Mouse (Mus musculus) myocyte (in vitro differentiated cells): Measurements from ENCODE around the gene Obp2a. TPM values are rescaled to one million over a fixed set of nuclear protein-coding genes. Genes with fewer than 3 reads are reported as not detected.
"Not testable (repeated sequence)": the region's sequence is repeated elsewhere in the genome, so short reads cannot be mapped to it uniquely, and the experiment has no call there.

Experiments used
- H3K27me3 ChIP-seq: one replicate; pipeline ENCODE4 v1.6.1; 2011; ENCODE audit not compliant: control insufficient read depth, insufficient read depth, insufficient read length
- H3K36me3 ChIP-seq: one replicate; pipeline ENCODE4 v1.6.1; 2011; ENCODE audit not compliant: control insufficient read depth, insufficient read depth
- H3K4me2 ChIP-seq: one replicate; pipeline ENCODE4 v1.6.1; 2011; ENCODE audit warnings: low read depth, control low read depth
- H3K4me3 ChIP-seq: one replicate; pipeline ENCODE4 v1.5.1; 2011; ENCODE audit warnings: mild to moderate bottlenecking, control low read depth, moderate library complexity
- H3K79me2 ChIP-seq: one replicate; pipeline ENCODE4 v1.6.1; 2011; ENCODE audit not compliant: control insufficient read depth, insufficient read depth
- H3ac ChIP-seq: one replicate; pipeline ENCODE4 v1.6.1; 2011; ENCODE audit not compliant: control insufficient read depth, insufficient read length
- E2F4 ChIP-seq: IDR thresholded peaks from one replicate; pipeline ENCODE4 v1.6.1; 2011; ENCODE audit warnings: mild to moderate bottlenecking, control low read depth, moderate library complexity; ENCODE audit not compliant: insufficient read depth
- MAX ChIP-seq: IDR thresholded peaks from one replicate; pipeline ENCODE4 v1.6.1; 2011; ENCODE audit warnings: low read depth, mild to moderate bottlenecking, control low read depth
- MYOD1 ChIP-seq, 3 experiments: IDR thresholded peaks; one replicate each; pipeline ENCODE4 v1.6.1; 2011; ENCODE audit warnings: control low read depth in 2 of 3, low read depth in 2 of 3, mild to moderate bottlenecking in 2 of 3, moderate library complexity in 1 of 3; ENCODE audit not compliant: insufficient read length in 2 of 3, control insufficient read depth in 1 of 3
- MYOG ChIP-seq, 3 experiments: IDR thresholded peaks; one replicate each; pipeline ENCODE4 v1.6.1; 2011; ENCODE audit warnings: control low read depth in 2 of 3, low read depth in 2 of 3, mild to moderate bottlenecking in 2 of 3; ENCODE audit not compliant: insufficient read length in 2 of 3, control insufficient read depth in 1 of 3, insufficient read depth in 1 of 3
- POLR2A ChIP-seq: IDR thresholded peaks from one replicate; pipeline ENCODE4 v1.6.1; 2011; ENCODE audit warnings: low read depth, mild to moderate bottlenecking, control low read depth, moderate library complexity; ENCODE audit not compliant: insufficient read length
- POLR2AphosphoS2 ChIP-seq: IDR thresholded peaks from one replicate; pipeline ENCODE4 v1.6.1; 2011; ENCODE audit warnings: low read depth, control low read depth; ENCODE audit not compliant: insufficient read length
- REST ChIP-seq: IDR thresholded peaks from one replicate; pipeline ENCODE4 v1.6.1; 2011; ENCODE audit warnings: mild to moderate bottlenecking, control low read depth, moderate library complexity; ENCODE audit not compliant: insufficient read depth, insufficient read length
- SRF ChIP-seq: IDR thresholded peaks from one replicate; pipeline ENCODE4 v1.6.1; 2011; ENCODE audit warnings: low read depth; ENCODE audit not compliant: control insufficient read depth, insufficient read length
- TCF3 ChIP-seq: IDR thresholded peaks from one replicate; pipeline ENCODE4 v1.6.1; 2011; ENCODE audit warnings: low read depth, control low read depth; ENCODE audit not compliant: insufficient read length
- USF1 ChIP-seq: IDR thresholded peaks from one replicate; pipeline ENCODE4 v1.6.1; 2011; ENCODE audit warnings: low read depth, mild to moderate bottlenecking, control low read depth, moderate library complexity
- polyA plus RNA-seq: library from polyadenylated mRNA; unstranded; fragments of >200 nt; fragmentation: generic; extraction: Trizol; gene quantifications from one replicate; pipeline ENCODE4 v1.2.1, GENCODE M21; 2012; ENCODE audit warnings: missing spikeins

Obp2a gene
- polyA plus RNA-seq, 1 experiment = not detected

DNA sequence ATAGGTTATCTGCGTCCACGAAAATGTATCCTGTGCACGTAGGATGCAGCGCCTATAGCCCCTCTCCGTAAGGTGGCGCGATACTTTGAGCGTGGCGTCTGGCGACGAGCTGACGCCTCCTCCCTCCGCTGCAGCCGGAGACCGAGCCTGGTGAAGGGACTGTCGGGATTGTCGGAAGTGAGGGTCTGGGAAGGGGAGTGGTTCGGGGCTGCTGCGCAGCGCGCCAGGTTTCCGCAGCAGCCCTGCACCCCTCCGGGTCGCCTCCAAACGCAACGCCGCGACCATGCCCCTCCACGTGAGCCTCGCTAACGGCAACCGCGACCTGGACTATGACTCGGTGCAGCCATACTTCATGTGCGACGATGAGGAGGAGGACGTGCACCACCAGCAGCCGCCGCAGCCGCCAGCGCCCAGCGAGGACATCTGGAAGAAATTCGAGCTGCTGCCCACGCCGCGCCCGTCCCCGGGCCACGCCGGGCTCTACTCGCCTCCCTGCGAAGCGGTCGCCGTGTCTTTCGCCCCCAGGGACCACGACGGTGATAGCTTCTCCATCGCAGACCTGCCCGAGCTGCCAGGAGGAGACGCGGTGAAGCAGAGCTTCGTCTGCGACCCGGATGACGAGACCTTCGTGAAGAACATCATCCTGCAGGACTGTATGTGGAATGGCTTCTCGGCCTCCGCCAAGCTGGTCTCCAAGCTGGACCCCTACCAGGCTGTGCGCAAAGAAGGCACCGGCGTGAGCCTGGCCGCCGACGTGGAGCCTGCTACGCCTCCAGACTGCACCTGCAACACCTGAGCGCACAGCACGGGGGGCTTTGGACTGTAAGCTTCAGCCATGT lies 7.0 kb downstream of the Obp2a start, which contains the start of gene Bmyc:
Gene Bmyc (plus strand): TSS at position 97 of the 839 bp plus-strand sequence.
- H3K36me3 ChIP-seq = no peaks in the 10 kb centered on the region
- H3ac ChIP-seq = no peak within 1 kb of the TSS
- no peak within 1 kb of the TSS for H3K4me2 ChIP-seq
- no peak within 1 kb of the TSS for H3K4me3 ChIP-seq
- TF ChIP-seq MYOD1 (IDR thresholded peaks at IDR 0.05; ENCODE audit: control insufficient read depth in 1 of 3, insufficient read length in 2 of 3, low read depth in 2 of 3) = peak in 1 of 3 experiments; percentile 0
- TF ChIP-seq USF1 = no peak
- H3K79me2 ChIP-seq = no peaks in the 10 kb centered on the region
- peaks cover 49% of the 10 kb centered on the region for H3K27me3 ChIP-seq

DNA sequence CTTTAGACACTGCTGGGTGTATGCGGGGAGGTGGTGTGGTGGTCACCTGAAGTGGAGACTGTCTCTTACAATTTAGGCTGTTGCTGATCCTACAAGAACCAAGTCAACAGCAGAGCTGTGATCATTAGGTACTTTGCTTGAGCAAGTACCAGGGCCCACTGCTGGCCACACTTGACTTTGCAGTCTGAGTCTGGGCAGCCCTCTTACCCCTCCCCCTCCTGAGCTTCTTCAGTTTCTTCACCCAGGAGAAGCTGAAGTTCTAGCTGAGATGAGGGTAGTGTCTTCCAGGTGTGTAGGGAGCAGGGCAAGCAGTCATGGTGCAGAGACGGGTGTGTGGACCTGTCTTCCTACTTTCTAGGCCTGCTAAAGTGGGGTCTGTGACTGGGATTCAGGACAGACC lies 8.3 kb downstream of the Obp2a start:
- H3ac ChIP-seq = no peak overlapping the region
- no peak overlapping the region for H3K4me3 ChIP-seq
- no peaks in the 10 kb centered on the region for H3K79me2 ChIP-seq
- TF ChIP-seq SRF = no peak
- TF ChIP-seq E2F4 = no peak
- no peak for TF ChIP-seq REST
- no peak for TF ChIP-seq MYOG (IDR thresholded peaks at IDR 0.05; ENCODE audit: control insufficient read depth in 1 of 3, insufficient read depth in 1 of 3, insufficient read length in 2 of 3, low read depth in 2 of 3)
- TF ChIP-seq POLR2AphosphoS2 = no peak
- TF ChIP-seq MAX = no peak
- TF ChIP-seq POLR2A = no peak
- H3K4me2 ChIP-seq = no peak overlapping the region
- H3K36me3 ChIP-seq = no peaks in the 10 kb centered on the region
- H3K27me3 ChIP-seq = peaks cover 51% of the 10 kb centered on the region

DNA sequence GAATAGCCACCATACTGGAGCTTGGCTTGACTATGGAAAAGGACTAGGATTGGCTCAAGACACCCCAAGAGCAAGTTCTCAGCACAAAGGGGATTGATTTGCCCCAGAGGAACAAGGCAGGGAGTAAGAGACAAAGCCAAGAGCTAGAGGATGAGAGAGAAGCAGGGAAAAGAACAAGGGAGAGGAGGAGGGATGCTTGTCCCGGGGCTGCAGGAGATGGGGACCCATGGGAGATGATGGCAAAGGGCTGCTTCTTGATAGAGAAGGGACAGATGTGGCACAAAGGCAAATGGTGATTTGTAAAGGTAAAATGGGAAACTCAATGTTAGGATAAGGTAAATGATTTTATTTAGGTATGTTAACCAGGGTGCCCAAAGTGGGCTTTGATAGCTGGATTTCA lies 9.2 kb downstream of the Obp2a start:
- not testable (repeated sequence) for H3K79me2 ChIP-seq, H3ac ChIP-seq, H3K4me3 ChIP-seq, H3K36me3 ChIP-seq, H3K4me2 ChIP-seq
- peaks cover 49% of the 10 kb centered on the region for H3K27me3 ChIP-seq

DNA sequence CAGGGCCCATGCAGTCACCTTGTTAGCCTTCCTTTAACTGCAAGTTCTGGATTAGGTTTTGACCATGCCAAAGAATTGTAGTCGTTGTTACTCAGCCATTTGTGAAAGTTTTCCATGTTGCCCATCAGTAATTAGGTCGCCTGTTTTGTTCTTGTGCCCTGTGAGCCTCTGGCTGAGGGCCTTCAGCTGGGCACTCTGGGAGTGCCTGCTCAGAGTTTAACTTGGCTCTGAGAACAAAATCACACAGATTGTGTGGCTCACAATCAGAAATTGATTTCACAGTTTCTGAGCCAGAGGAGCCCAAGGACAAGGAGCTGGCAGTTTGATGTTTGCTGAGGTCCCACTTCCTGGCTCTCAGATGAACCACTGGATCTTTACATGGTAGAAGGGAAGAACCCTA lies 9.9 kb downstream of the Obp2a start:
- H3K79me2 ChIP-seq, H3K36me3 ChIP-seq, H3K4me3 ChIP-seq, H3K4me2 ChIP-seq, H3ac ChIP-seq: not testable (repeated sequence)
- H3K27me3 ChIP-seq = peaks cover 50% of the 10 kb centered on the region

DNA sequence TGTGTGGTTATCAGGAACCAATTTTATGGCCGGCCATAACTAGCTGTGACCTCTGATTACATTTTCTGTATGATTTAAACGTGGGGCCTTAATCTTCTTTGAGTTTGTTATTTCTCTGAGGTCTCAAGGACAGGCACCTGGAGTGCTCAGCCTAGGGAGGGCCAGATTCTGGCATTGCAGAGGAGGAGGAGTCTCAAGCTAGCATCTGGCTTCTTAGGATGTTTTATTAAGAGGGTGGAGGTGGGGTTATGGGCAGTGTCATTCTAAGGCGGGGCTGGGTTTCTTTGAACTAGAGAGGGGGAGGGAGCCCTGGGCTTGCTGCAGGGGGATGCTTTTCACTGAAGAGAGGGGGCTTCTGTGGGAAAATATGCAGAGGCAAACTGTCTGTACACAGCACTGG lies 11.8 kb downstream of the Obp2a start:
- H3K36me3 ChIP-seq, H3K4me3 ChIP-seq, H3K4me2 ChIP-seq, H3K79me2 ChIP-seq, H3ac ChIP-seq: not testable (repeated sequence)
- peaks cover 43% of the 10 kb centered on the region for H3K27me3 ChIP-seq

DNA sequence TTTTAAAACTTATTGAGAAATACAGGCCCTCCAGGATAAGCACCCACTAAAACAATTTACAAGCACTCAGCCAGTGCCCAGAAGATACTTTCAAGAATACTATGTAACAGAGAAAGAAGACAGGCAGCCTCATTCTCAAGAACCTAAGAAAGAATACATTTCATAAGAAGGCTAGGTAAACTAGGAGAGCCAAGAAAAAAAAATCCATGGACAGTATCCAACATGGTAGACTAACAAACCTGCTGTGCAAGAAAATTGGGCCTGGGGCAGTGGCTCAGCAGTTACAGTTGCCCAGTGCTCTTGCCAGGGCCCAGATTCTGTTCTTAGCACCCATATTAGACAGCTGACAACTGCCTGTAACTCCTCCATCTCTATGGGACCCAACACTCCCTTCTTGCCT lies 17.4 kb downstream of the Obp2a start:
- no peak overlapping the region for H3K4me2 ChIP-seq
- TF ChIP-seq MAX (no peak), SRF (no peak), MYOG (IDR thresholded peaks at IDR 0.05; ENCODE audit: control insufficient read depth in 1 of 3, insufficient read depth in 1 of 3, insufficient read length in 2 of 3, low read depth in 2 of 3) (no peak), REST (no peak), USF1 (no peak), TCF3 (no peak), MYOD1 (IDR thresholded peaks at IDR 0.05; ENCODE audit: control insufficient read depth in 1 of 3, insufficient read length in 2 of 3, low read depth in 2 of 3) (no peak)
- H3K27me3 ChIP-seq = peaks cover 21% of the 10 kb centered on the region
- H3K79me2 ChIP-seq = no peaks in the 10 kb centered on the region
- H3K4me3 ChIP-seq = no peak overlapping the region
- no peak overlapping the region for H3ac ChIP-seq
- no peaks in the 10 kb centered on the region for H3K36me3 ChIP-seq
